Mouse (Mus musculus): ENCODE measurements at regions not wholly inside any gene's neighbourhood (a gene's known extent, or its start where the extent isn't known, plus 50 kb on each side); places are given as distances from the start of the nearest gene placed in this dataset.

GRCm38 (mm10) chr2:149651829-149652228 is 177.2 kb upstream of the Syndig1 start:
- Histone ChIP-seq H3K4me3 (ENCODE audit: insufficient read depth, low read depth, low read length) (no peak overlapping the region), H3K4me1 (ENCODE audit: control insufficient read depth, insufficient read depth, insufficient read length, low read length) (no peaks in the 10 kb centered on the region), H3K27ac (replicated peaks; ENCODE audit: low read depth, low read length) (no peak overlapping the region)

GRCm38 (mm10) chr2:149661086-149661485 is 167.9 kb upstream of the Syndig1 start:
- no peak overlapping the region for H3K4me3 ChIP-seq (ENCODE audit: insufficient read depth, low read depth, low read length)
- H3K4me1 ChIP-seq (ENCODE audit: control insufficient read depth, insufficient read depth, insufficient read length, low read length), result no peaks in the 10 kb centered on the region
- H3K27ac ChIP-seq (replicated peaks; ENCODE audit: low read depth, low read length), result no peak overlapping the region

- Histone ChIP-seq H3K27ac (replicated peaks; ENCODE audit: low read depth, low read length) (no peak overlapping the region), H3K4me1 (ENCODE audit: control insufficient read depth, insufficient read depth, insufficient read length, low read length) (no peaks in the 10 kb centered on the region), H3K4me3 (ENCODE audit: insufficient read depth, low read depth, low read length) (no peak overlapping the region)
Observed at GRCm38 (mm10) chr2:149664377-149664776, 164.6 kb upstream of the Syndig1 start.

- Histone ChIP-seq H3K4me3 (ENCODE audit: insufficient read depth, low read depth, low read length) (no peak overlapping the region), H3K27ac (replicated peaks; ENCODE audit: low read depth, low read length) (no peak overlapping the region), H3K4me1 (ENCODE audit: control insufficient read depth, insufficient read depth, insufficient read length, low read length) (no peaks in the 10 kb centered on the region)
Observed at GRCm38 (mm10) chr2:149666412-149666811, 162.6 kb upstream of the Syndig1 start.

GRCm38 (mm10) chr2:149671870-149672269 is 157.1 kb upstream of the Syndig1 start:
- Histone ChIP-seq H3K27ac (replicated peaks; ENCODE audit: low read depth, low read length) (no peak overlapping the region), H3K4me3 (ENCODE audit: insufficient read depth, low read depth, low read length) (no peak overlapping the region), H3K4me1 (ENCODE audit: control insufficient read depth, insufficient read depth, insufficient read length, low read length) (no peaks in the 10 kb centered on the region)

GRCm38 (mm10) chr2:149679822-149680459 is 149.1 kb upstream of the Syndig1 start:
- H3K4me1 ChIP-seq (ENCODE audit: control insufficient read depth, insufficient read depth, insufficient read length, low read length), result no peaks in the 10 kb centered on the region
- no peak overlapping the region for H3K27ac ChIP-seq (replicated peaks; ENCODE audit: low read depth, low read length)
- no peak overlapping the region for H3K4me3 ChIP-seq (ENCODE audit: insufficient read depth, low read depth, low read length)

GRCm38 (mm10) chr2:149722342-149722741 is 106.7 kb upstream of the Syndig1 start:
- no peak overlapping the region for H3K4me3 ChIP-seq (ENCODE audit: insufficient read depth, low read depth, low read length)
- no peaks in the 10 kb centered on the region for H3K4me1 ChIP-seq (ENCODE audit: control insufficient read depth, insufficient read depth, insufficient read length, low read length)
- no peak overlapping the region for H3K27ac ChIP-seq (replicated peaks; ENCODE audit: low read depth, low read length)

- Histone ChIP-seq H3K4me3 (ENCODE audit: insufficient read depth, low read depth, low read length) (no peak overlapping the region), H3K27ac (replicated peaks; ENCODE audit: low read depth, low read length) (no peak overlapping the region), H3K4me1 (ENCODE audit: control insufficient read depth, insufficient read depth, insufficient read length, low read length) (no peaks in the 10 kb centered on the region)
Observed at GRCm38 (mm10) chr2:149724279-149724678, 104.7 kb upstream of the Syndig1 start.

GRCm38 (mm10) chr2:149725932-149726331 is 103.1 kb upstream of the Syndig1 start:
- Histone ChIP-seq H3K4me1 (ENCODE audit: control insufficient read depth, insufficient read depth, insufficient read length, low read length) (no peaks in the 10 kb centered on the region), H3K4me3 (ENCODE audit: insufficient read depth, low read depth, low read length) (no peak overlapping the region)

GRCm38 (mm10) chr2:149737837-149738236 is 91.2 kb upstream of the Syndig1 start:
- Histone ChIP-seq H3K4me3 (ENCODE audit: insufficient read depth, low read depth, low read length) (no peak overlapping the region), H3K27ac (replicated peaks; ENCODE audit: low read depth, low read length) (no peak overlapping the region), H3K4me1 (ENCODE audit: control insufficient read depth, insufficient read depth, insufficient read length, low read length) (no peaks in the 10 kb centered on the region)

More at GRCm38 (mm10) chr2:149725932-149726331, 103.1 kb upstream of the Syndig1 start:
- H3K27ac ChIP-seq (replicated peaks; ENCODE audit: low read depth, low read length), result no peak overlapping the region

- Histone ChIP-seq H3K4me3 (ENCODE audit: insufficient read depth, low read depth, low read length) (no peak overlapping the region), H3K27ac (replicated peaks; ENCODE audit: low read depth, low read length) (no peak overlapping the region), H3K4me1 (ENCODE audit: control insufficient read depth, insufficient read depth, insufficient read length, low read length) (no peaks in the 10 kb centered on the region)
Observed at GRCm38 (mm10) chr2:149739886-149740285, 89.1 kb upstream of the Syndig1 start.

GRCm38 (mm10) chr2:149742661-149743060 is 86.3 kb upstream of the Syndig1 start:
- no peaks in the 10 kb centered on the region for H3K4me1 ChIP-seq (ENCODE audit: control insufficient read depth, insufficient read depth, insufficient read length, low read length)

GRCm38 (mm10) chr2:149748240-149748822 is 80.7 kb upstream of the Syndig1 start:
- no peak overlapping the region for H3K27ac ChIP-seq (replicated peaks; ENCODE audit: low read depth, low read length)
- no peaks in the 10 kb centered on the region for H3K4me1 ChIP-seq (ENCODE audit: control insufficient read depth, insufficient read depth, insufficient read length, low read length)
- H3K4me3 ChIP-seq (ENCODE audit: insufficient read depth, low read depth, low read length), result no peak overlapping the region

More at GRCm38 (mm10) chr2:149742661-149743060, 86.3 kb upstream of the Syndig1 start:
- H3K4me3 ChIP-seq (ENCODE audit: insufficient read depth, low read depth, low read length), result no peak overlapping the region
- no peak overlapping the region for H3K27ac ChIP-seq (replicated peaks; ENCODE audit: low read depth, low read length)

- no peak overlapping the region for H3K27ac ChIP-seq (replicated peaks; ENCODE audit: low read depth, low read length)
- no peaks in the 10 kb centered on the region for H3K4me1 ChIP-seq (ENCODE audit: control insufficient read depth, insufficient read depth, insufficient read length, low read length)
- H3K4me3 ChIP-seq (ENCODE audit: insufficient read depth, low read depth, low read length), result no peak overlapping the region
Observed at GRCm38 (mm10) chr2:149759151-149759550, 69.9 kb upstream of the Syndig1 start.

- Histone ChIP-seq H3K4me1 (ENCODE audit: control insufficient read depth, insufficient read depth, insufficient read length, low read length) (no peaks in the 10 kb centered on the region), H3K4me3 (ENCODE audit: insufficient read depth, low read depth, low read length) (no peak overlapping the region), H3K27ac (replicated peaks; ENCODE audit: low read depth, low read length) (no peak overlapping the region)
Observed at GRCm38 (mm10) chr2:149763864-149764263, 65.1 kb upstream of the Syndig1 start.

- no peak overlapping the region for H3K4me3 ChIP-seq (ENCODE audit: insufficient read depth, low read depth, low read length)
- H3K27ac ChIP-seq (replicated peaks; ENCODE audit: low read depth, low read length), result no peak overlapping the region
- no peaks in the 10 kb centered on the region for H3K4me1 ChIP-seq (ENCODE audit: control insufficient read depth, insufficient read depth, insufficient read length, low read length)
Observed at GRCm38 (mm10) chr2:149768027-149768426, 61.0 kb upstream of the Syndig1 start.

Measured in brown adipose tissue, adult 24 weeks (tissue).